Mouse (Mus musculus) effector memory CD4-positive, alpha-beta T cell, adult 5 months (primary cell): ENCODE measurements around the gene Rtl8c. TPM values are rescaled to one million over a fixed set of nuclear protein-coding genes. Genes with fewer than 3 reads are reported as not detected.

Experiments used
- polyA plus RNA-seq: library from polyadenylated mRNA; unstranded; fragments of 100-300 nt; shearing (Covaris generic); gene quantifications from one replicate; pipeline ENCODE4 v1.2.1, GENCODE M21; 2017

Gene Rtl8c
- 13.8 TPM for polyA plus RNA-seq

GRCm38 (mm10) chrX:53607242-53608121, at the start of gene Rtl8c:
Gene Rtl8c, plus strand, starts transcription at chrX:53608032.

GRCm38 (mm10) chrX:53608879-53609278, 1.0 kb downstream of the Rtl8c start, which contains the start of gene Gm14597:
Gene Gm14597, minus strand, starts transcription at chrX:53608979.

GRCm38 (mm10) chrX:53642980-53643961, 35.4 kb downstream of the Rtl8c start, which contains the start of gene Rtl8a:
Gene Rtl8a, minus strand, starts transcription at chrX:53643682.

Other genes starting within 250 kb of the Rtl8c start
- 13.0 TPM for gene Mospd1, start 237.5 kb upstream of the Rtl8c start, polyA plus RNA-seq
- gene Etd, start 173.1 kb upstream of the Rtl8c start, polyA plus RNA-seq = not detected
- not detected for gene Gm14597, start 947 bp downstream of the Rtl8c start, polyA plus RNA-seq
- 12.1 TPM for gene Rtl8a, start 35.6 kb downstream of the Rtl8c start, polyA plus RNA-seq
- 6.8 TPM for gene Rtl8b, start 62.4 kb downstream of the Rtl8c start, polyA plus RNA-seq
- gene 4930502E18Rik, start 116.8 kb downstream of the Rtl8c start, polyA plus RNA-seq = not detected
- gene 1700013H16Rik, start 149.8 kb downstream of the Rtl8c start, polyA plus RNA-seq = not detected
- gene Zfp36l3, start 168.4 kb downstream of the Rtl8c start, polyA plus RNA-seq = not detected
- gene Xlr, start 189.7 kb downstream of the Rtl8c start, polyA plus RNA-seq = 1.7 TPM